Mouse (Mus musculus) spleen, adult 2 months (tissue): ENCODE measurements around the gene Scamp3.

Source experiments
- CTCF ChIP-seq: fragments of 200-500 bp; IDR thresholded peaks from 2 replicates; pipeline ENCODE4 v1.5.1; 2011; ENCODE audit warnings: mild to moderate bottlenecking, inconsistent platforms; ENCODE audit not compliant: insufficient read depth, insufficient read length, insufficient replicate concordance; ENCODE audit errors: extremely low read depth
- POLR2A ChIP-seq: fragments of 200-500 bp; IDR thresholded peaks from 2 replicates; pipeline ENCODE4 v1.6.1; 2011; ENCODE audit warnings: low read depth, low read length, inconsistent platforms

DNA sequence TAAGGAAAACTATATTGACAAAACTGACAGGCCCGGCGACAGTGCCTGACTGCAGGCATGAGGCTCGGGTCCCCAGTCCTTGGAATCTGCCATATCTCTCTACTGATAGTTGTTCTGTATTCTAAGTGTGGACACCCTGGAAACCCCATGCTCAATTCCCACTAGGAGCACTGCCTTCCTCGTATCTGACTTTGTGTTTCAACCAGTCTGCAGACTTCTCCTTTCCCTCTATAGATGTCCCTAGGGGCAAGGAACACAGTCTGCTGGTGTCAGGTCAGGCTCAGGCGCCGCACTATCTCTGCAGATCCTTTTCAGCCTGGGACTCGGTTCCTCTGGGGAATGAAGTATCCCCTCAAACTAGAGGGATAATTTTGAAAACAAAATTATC, 44.2 kb upstream of the Scamp3 start:
- TF ChIP-seq CTCF (no peak), POLR2A (no peak)
